Mouse (Mus musculus) intestine, embryonic 14.5 days (tissue): ENCODE measurements around the gene Ugt1a1. TPM values are rescaled to one million over a fixed set of nuclear protein-coding genes. Genes with fewer than 3 reads are reported as not detected.
A peak's percentile ranks its signal among the peaks of the same experiment; 100 is the strongest.
"Not testable (repeated sequence)": the region's sequence is repeated elsewhere in the genome, so short reads cannot be mapped to it uniquely, and the experiment has no call there.

Source experiments
- ATAC-seq: fragments of 200-750 bp; cut with Nextera tagmentation; replicated peaks from 2 replicates; pipeline ENCODE4 v1.8.0; 2017; ENCODE audit warnings: low read depth, moderate number of reproducible peaks, moderate TSS enrichment, moderate library complexity; ENCODE audit not compliant: low FRiP score, low TSS enrichment
- DNase-seq: peaks from one replicate; pipeline ENCODE4 v3.0.0-alpha.2; 2018; ENCODE audit warnings: low spot score
- H3K27ac ChIP-seq: fragments of 300-500 bp; sonication (generic); 2 replicates; pipeline ENCODE4 v1.5.1; 2014; ENCODE audit warnings: low read depth, mild to moderate bottlenecking, control low read depth
- H3K27me3 ChIP-seq: fragments of 300-500 bp; sonication (generic); replicated peaks from 2 replicates; pipeline ENCODE4 v1.6.1; 2014; ENCODE audit warnings: low read length, control low read depth; ENCODE audit not compliant: control insufficient read depth, insufficient read depth
- H3K36me3 ChIP-seq: fragments of 300-500 bp; sonication (generic); 2 replicates; pipeline ENCODE4 v1.6.1; 2014; ENCODE audit warnings: low read length, control low read depth; ENCODE audit not compliant: control insufficient read depth, insufficient read depth
- H3K4me1 ChIP-seq: fragments of 300-500 bp; sonication (generic); replicated peaks from 2 replicates; pipeline ENCODE4 v1.6.1; 2014; ENCODE audit warnings: low read length, control low read depth, mixed read lengths; ENCODE audit not compliant: control insufficient read depth, insufficient read depth
- H3K4me2 ChIP-seq: fragments of 300-500 bp; sonication (generic); 2 replicates; pipeline ENCODE4 v1.6.1; 2014; ENCODE audit warnings: low read length
- H3K4me3 ChIP-seq: fragments of 300-500 bp; sonication (generic); 2 replicates; pipeline ENCODE4 v1.5.1; 2014; ENCODE audit warnings: low read depth, low read length, control low read depth, mixed read lengths
- H3K9ac ChIP-seq: fragments of 300-500 bp; sonication (generic); 2 replicates; pipeline ENCODE4 v1.6.1; 2014; ENCODE audit warnings: mild to moderate bottlenecking, low read length
- H3K9me3 ChIP-seq: fragments of 300-500 bp; sonication (generic); 2 replicates; pipeline ENCODE4 v1.6.1; 2016; ENCODE audit warnings: low read length, control low read depth; ENCODE audit not compliant: control insufficient read depth
- WGBS: fragments of 180-500 bp; shearing (Covaris S2); extraction: QIAGEN DNeasy Blood & Tissue Kit; methylation state at CpG from one replicate; pipeline ENCODE4 v1.1.7; 2014; 5-methylcytosine and 5-hydroxymethylcytosine counted together
- polyA plus RNA-seq: library from polyadenylated mRNA; unstranded; fragments of >200 nt; fragmentation: Nextera tagmentation; extraction: Ambion mirVana; gene quantifications from 2 replicates; pipeline ENCODE4 v1.2.1, GENCODE M21; 2014

Ugt1a1 gene
- polyA plus RNA-seq, 1 experiment from 2014 or later = 3.3 TPM

DNA sequence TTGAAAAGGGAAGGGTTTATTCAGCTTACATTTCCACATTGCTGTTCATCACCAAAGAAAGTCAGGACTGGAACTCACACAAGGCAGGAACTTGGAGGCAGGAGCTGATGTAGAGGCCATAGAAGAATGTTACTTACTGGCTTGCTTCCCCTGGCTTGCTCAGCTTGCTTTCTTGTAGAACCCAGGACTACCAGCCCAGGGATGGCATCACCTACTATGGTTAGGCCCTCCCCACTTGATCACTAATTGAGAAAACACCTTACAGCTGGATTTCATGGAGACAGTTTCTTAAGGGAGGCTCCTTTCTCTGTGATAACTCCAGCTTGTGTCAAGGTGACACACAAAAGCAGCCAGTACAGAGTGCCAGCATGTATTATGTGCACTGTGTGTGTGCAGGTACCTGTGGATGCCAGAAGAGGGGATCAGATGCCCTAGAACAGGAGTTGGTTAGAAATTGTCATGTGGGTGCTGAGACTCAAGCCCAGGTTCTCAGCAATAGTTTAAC, 11.3 kb downstream of the Ugt1a1 start:
- not testable (repeated sequence) for H3K27ac ChIP-seq, H3K27me3 ChIP-seq, H3K36me3 ChIP-seq, ATAC-seq, H3K4me2 ChIP-seq, H3K4me1 ChIP-seq, H3K4me3 ChIP-seq, H3K9ac ChIP-seq
- peak; percentile 52 for DNase-seq
- peaks cover 29% of the 10 kb centered on the region for H3K9me3 ChIP-seq

DNA sequence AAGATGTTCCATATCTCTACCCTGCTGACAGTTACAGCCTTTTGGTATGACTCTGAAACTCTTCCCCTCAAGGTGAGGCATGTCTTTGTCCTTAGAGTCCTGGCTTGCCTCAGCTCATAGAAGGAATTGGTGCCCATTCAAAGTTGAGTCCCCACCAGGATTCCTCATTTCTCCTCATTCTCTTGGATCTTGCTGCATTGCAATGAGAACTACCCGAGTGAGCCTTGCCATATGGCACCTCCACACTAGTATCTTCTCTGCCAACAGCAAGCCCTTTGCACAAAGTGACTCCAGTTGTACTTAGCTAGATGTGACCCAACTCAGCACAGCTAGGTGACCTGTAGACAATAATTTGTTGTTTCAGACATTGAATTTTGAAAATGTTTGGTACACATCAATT, 11.8 kb downstream of the Ugt1a1 start:
- H3K4me1 ChIP-seq = no peaks in the 10 kb centered on the region
- no peak for ATAC-seq
- H3K9me3 ChIP-seq = peaks cover 34% of the 10 kb centered on the region
- DNase-seq = peak; percentile 62
- H3K36me3 ChIP-seq = no peaks in the 10 kb centered on the region
- no peak overlapping the region for H3K9ac ChIP-seq
- H3K4me3 ChIP-seq = no peak overlapping the region
- H3K27me3 ChIP-seq = no peaks in the 10 kb centered on the region
- H3K27ac ChIP-seq = no peak overlapping the region
- whole genome bisulfite sequencing = 46% methylated on average over 1 of the region's 1 CpGs
- no peak overlapping the region for H3K4me2 ChIP-seq

- Histone ChIP-seq H3K9me3 (peaks cover 40% of the 10 kb centered on the region), H3K9ac (no peak overlapping the region), H3K4me1 (no peaks in the 10 kb centered on the region), H3K27me3 (no peaks in the 10 kb centered on the region), H3K4me2 (no peak overlapping the region), H3K36me3 (no peaks in the 10 kb centered on the region), H3K4me3 (no peak overlapping the region), H3K27ac (no peak overlapping the region)
- 70% methylated on average over 2 of the region's 2 CpGs for WGBS
- DNase-seq (peak; percentile 53), ATAC-seq (no peak)
These were observed 12.4 kb downstream of the Ugt1a1 start for GRCm38 (mm10) chr1:88224029-88224776.

DNA sequence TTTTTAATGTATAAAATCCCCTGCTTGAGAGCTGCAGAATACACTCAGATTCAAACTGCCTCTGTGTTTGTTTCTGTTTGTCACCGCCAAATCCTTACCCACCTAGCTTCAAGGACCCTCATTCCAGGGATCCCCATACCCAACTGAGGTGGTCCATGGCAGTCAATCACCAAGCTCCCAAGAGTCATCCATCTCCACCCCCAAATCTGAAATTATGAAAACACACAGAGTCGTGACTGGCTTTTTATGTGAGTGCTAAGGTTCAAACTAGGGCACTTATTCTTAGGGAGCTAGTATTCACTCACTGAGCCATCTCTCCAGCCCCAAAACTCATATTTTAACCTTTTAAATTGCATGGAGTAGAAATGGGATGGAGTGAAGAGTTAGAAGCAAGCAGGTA, 13.5 kb downstream of the Ugt1a1 start:
- not testable (repeated sequence) for H3K4me3 ChIP-seq, H3K4me1 ChIP-seq, H3K27me3 ChIP-seq, H3K27ac ChIP-seq, H3K9ac ChIP-seq, ATAC-seq, DNase-seq, H3K36me3 ChIP-seq, H3K4me2 ChIP-seq
- H3K9me3 ChIP-seq = peaks cover 50% of the 10 kb centered on the region
- WGBS = 40% methylated on average over 2 of the region's 2 CpGs

DNA sequence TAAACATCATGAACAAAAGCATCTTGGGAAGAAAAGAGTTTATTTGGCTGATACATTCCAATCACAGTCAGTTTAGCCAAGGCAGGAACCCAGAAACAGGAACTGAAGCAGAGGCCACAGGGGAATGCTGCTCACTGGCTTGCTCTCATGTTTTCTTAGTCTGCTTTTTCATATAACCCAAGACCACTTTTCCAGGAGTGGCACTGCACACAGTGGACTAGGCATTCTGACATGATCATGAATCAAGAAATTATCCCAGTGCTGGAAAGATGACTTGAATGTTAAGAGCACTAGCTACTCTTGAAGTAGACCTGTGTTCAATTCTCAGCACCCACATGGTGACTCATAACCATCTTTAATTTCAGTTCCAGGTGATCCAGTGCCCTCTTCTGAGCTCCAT, 14.0 kb downstream of the Ugt1a1 start:
- Histone ChIP-seq H3K27me3 (no peaks in the 10 kb centered on the region), H3K36me3 (no peaks in the 10 kb centered on the region), H3K4me1 (no peaks in the 10 kb centered on the region), H3K27ac (no peak overlapping the region), H3K4me3 (no peak overlapping the region), H3K9ac (no peak overlapping the region), H3K9me3 (peaks cover 55% of the 10 kb centered on the region), H3K4me2 (no peak overlapping the region)
- ATAC-seq (no peak), DNase-seq (peak; percentile 46)

- H3K9ac ChIP-seq = no peak within 1 kb of the TSS
- H3K36me3 ChIP-seq = no peaks in the 10 kb centered on the region
- H3K27ac ChIP-seq = no peak within 1 kb of the TSS
- H3K4me3 ChIP-seq = no peak within 1 kb of the TSS
- no peaks in the 10 kb centered on the region for H3K4me1 ChIP-seq
- DNase-seq = peak; percentile 52
- H3K4me2 ChIP-seq = no peak within 1 kb of the TSS
- no peaks in the 10 kb centered on the region for H3K27me3 ChIP-seq
- no peak for ATAC-seq
- 51% methylated on average over 5 of the region's 5 CpGs for WGBS
- H3K9me3 ChIP-seq = peaks cover 65% of the 10 kb centered on the region
These were observed 15.1 kb downstream of the Ugt1a1 start, which contains the start of gene Mroh2a for GRCm38 (mm10) chr1:88226670-88227379. Gene Mroh2a, plus strand, starts transcription at chr1:88226986.

GRCm38 (mm10) chr1:88227482-88227881, 15.7 kb downstream of the Ugt1a1 start:
- ATAC-seq (no peak), DNase-seq (no peak)
- H3K9me3 ChIP-seq = peaks cover 68% of the 10 kb centered on the region
- no peaks in the 10 kb centered on the region for H3K4me1 ChIP-seq
- H3K36me3 ChIP-seq = no peaks in the 10 kb centered on the region
- WGBS = 56% methylated on average over 2 of the region's 2 CpGs
- H3K9ac ChIP-seq = no peak overlapping the region
- H3K27me3 ChIP-seq = no peaks in the 10 kb centered on the region
- H3K4me3 ChIP-seq = no peak overlapping the region
- no peak overlapping the region for H3K27ac ChIP-seq
- no peak overlapping the region for H3K4me2 ChIP-seq

GRCm38 (mm10) chr1:88228121-88228520, 16.4 kb downstream of the Ugt1a1 start:
- no peak for DNase-seq

More at GRCm38 (mm10) chr1:88228121-88228520, 16.4 kb downstream of the Ugt1a1 start:
- H3K4me1 ChIP-seq = no peaks in the 10 kb centered on the region
- peaks cover 71% of the 10 kb centered on the region for H3K9me3 ChIP-seq
- no peak overlapping the region for H3K4me3 ChIP-seq
- no peak overlapping the region for H3K4me2 ChIP-seq
- no peaks in the 10 kb centered on the region for H3K36me3 ChIP-seq
- ATAC-seq = no peak
- WGBS = 72% methylated on average over 7 of the region's 7 CpGs
- H3K9ac ChIP-seq = no peak overlapping the region
- no peak overlapping the region for H3K27ac ChIP-seq
- H3K27me3 ChIP-seq = no peaks in the 10 kb centered on the region
